In the genomic region with DNA sequence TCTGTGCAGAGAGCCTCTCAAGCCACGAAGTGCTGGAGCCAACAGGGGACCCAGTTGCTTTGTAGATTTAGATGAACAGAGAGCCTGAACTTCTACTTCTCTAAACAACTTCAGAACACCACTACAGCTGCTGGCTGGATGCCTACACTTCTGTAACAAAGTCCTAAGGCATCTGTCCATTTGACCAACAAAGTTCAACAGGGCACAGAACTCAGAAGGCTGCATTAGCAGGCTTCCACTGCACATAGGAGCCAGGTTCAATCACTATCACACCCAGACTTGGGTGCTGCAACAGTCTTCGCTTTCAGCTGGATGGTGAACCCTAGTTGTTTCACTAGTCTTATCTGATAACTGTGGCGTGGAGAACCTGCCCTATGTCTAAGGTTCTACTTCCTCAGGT, we compare ENCODE assay signal across 22 mouse cellular contexts. TPM values are rescaled to one million over a fixed set of nuclear protein-coding genes. Genes with fewer than 3 reads are reported as not detected.
DNase-seq lines count a peak whose midpoint lies in the region; ATAC-seq and TF ChIP-seq lines count a peak whose summit lies in the region.
"Had no signal": no experiment of that assay in that cellular context is flagged by ENCODE, and none has a peak within 500 bp of the region (broad histone marks: within the 10 kb centered on the region; RNA-seq: fewer than 3 reads in every experiment).

No protein-coding gene starts in this region.

- no peak for TF ChIP-seq CTCF in heart, postnatal 0 days (IDR thresholded peaks at IDR 0.05; ENCODE audit: low read depth)

- H3K9ac ChIP-seq in heart, embryonic 13.5 days, result no peak overlapping the region
- no peak overlapping the region for H3K9ac ChIP-seq in heart, embryonic 11.5 days (ENCODE audit: low read depth, low read length)
- H3K9ac ChIP-seq in heart, postnatal 0 days (replicated peaks; ENCODE audit: low read depth, low read length), result no peak overlapping the region
- H3K9ac ChIP-seq: embryonic facial prominence, embryonic 12.5 days; forebrain, embryonic 13.5 days; forebrain, embryonic 15.5 days had no signal

- no peak overlapping the region for H3K4me3 ChIP-seq in heart, embryonic 13.5 days
- no peak overlapping the region for H3K4me3 ChIP-seq in heart, embryonic 11.5 days (ENCODE audit: low read depth, low read length)
- H3K4me3 ChIP-seq in heart, postnatal 0 days (ENCODE audit: low read depth, low read length), result no peak overlapping the region
- H3K4me3 ChIP-seq: embryonic facial prominence, embryonic 10.5 days; embryonic facial prominence, embryonic 12.5 days; forebrain, embryonic 13.5 days; forebrain, embryonic 15.5 days had no signal

- H3K27ac ChIP-seq in heart, embryonic 13.5 days (replicated peaks), result 0 out of 2 replicates have a peak overlapping the region, but pooled peaks have one; percentile 8
- H3K27ac ChIP-seq in heart, embryonic 11.5 days (ENCODE audit: low read depth, low read length), result no peak overlapping the region
- peak overlapping the region; percentile 16; the same call in 1 of the 2 replicates for H3K27ac ChIP-seq in heart, postnatal 0 days (ENCODE audit: low read depth)
- H3K27ac ChIP-seq: embryonic facial prominence, embryonic 10.5 days; embryonic facial prominence, embryonic 12.5 days; forebrain, embryonic 13.5 days; forebrain, embryonic 15.5 days had no signal

- ATAC-seq in heart, embryonic 13.5 days (ENCODE audit: extremely low read depth, insufficient number of reproducible peaks, low FRiP score, low TSS enrichment), result no peak
- ATAC-seq in heart, embryonic 11.5 days (replicated peaks; ENCODE audit: insufficient number of reproducible peaks, low FRiP score, low TSS enrichment), result no peak
- ATAC-seq in heart, postnatal 0 days (ENCODE audit: insufficient read depth, low read depth), result no peak
- ATAC-seq: forebrain, embryonic 13.5 days; forebrain, embryonic 15.5 days had no signal

- no peak overlapping the region for H3K4me2 ChIP-seq in heart, embryonic 13.5 days
- no peak overlapping the region for H3K4me2 ChIP-seq in heart, embryonic 11.5 days
- H3K4me2 ChIP-seq in heart, postnatal 0 days (ENCODE audit: low read depth, low read length), result no peak overlapping the region
- H3K4me2 ChIP-seq: embryonic facial prominence, embryonic 12.5 days; forebrain, embryonic 13.5 days; forebrain, embryonic 15.5 days had no signal

- 70% methylated on average over 3 of the region's 3 CpGs for WGBS in heart, embryonic 13.5 days
- 83% methylated on average over 3 of the region's 3 CpGs for whole genome bisulfite sequencing in heart, embryonic 11.5 days (ENCODE audit: insufficient replicate concordance)
- 57% methylated on average over 3 of the region's 3 CpGs for WGBS in heart, postnatal 0 days

- peaks cover 59% of the 10 kb centered on the region for H3K36me3 ChIP-seq in heart, embryonic 13.5 days
- H3K36me3 ChIP-seq in heart, embryonic 11.5 days (ENCODE audit: control insufficient read depth, insufficient read depth, low read length), result peaks cover 12% of the 10 kb centered on the region; the same call in 1 of the 2 replicates
- H3K36me3 ChIP-seq in heart, postnatal 0 days (replicated peaks; ENCODE audit: control insufficient read depth, insufficient read depth, low read length), result peaks cover 45% of the 10 kb centered on the region

- TF ChIP-seq EP300 in heart, postnatal 0 days (IDR thresholded peaks at IDR 0.05; ENCODE audit: low read depth), result no peak

- no peaks in the 10 kb centered on the region for H3K9me3 ChIP-seq in heart, embryonic 13.5 days
- H3K9me3 ChIP-seq in heart, embryonic 11.5 days (replicated peaks; ENCODE audit: control insufficient read depth, low read length), result no peaks in the 10 kb centered on the region
- no peaks in the 10 kb centered on the region for H3K9me3 ChIP-seq in heart, postnatal 0 days (replicated peaks; ENCODE audit: control insufficient read depth, low read length)
- H3K9me3 ChIP-seq: embryonic facial prominence, embryonic 10.5 days; embryonic facial prominence, embryonic 12.5 days; forebrain, embryonic 13.5 days; forebrain, embryonic 15.5 days had no signal

- no peak for DNase-seq in heart, postnatal 0 days (ENCODE audit: low spot score)
- DNase-seq in heart, adult 9 months (ENCODE audit: low spot score in 2 of 2), result no peak
- DNase-seq in kidney, postnatal 36 days, result peak; percentile 5 to 35
- no peak for DNase-seq in kidney, postnatal 10 days
- DNase-seq in adipocyte (ENCODE audit: low spot score), result peak; percentile 6
- no peak for DNase-seq in urinary bladder, adult 18-20 months (ENCODE audit: low spot score in 2 of 2)
- DNase-seq: adrenal gland, adult 8-10 months; adrenal gland, postnatal 14 days; adrenal gland, postnatal 36 days; cerebellum, adult 11-12 months; cerebellum, adult 2 months; cerebellum, adult 9-10 months; cerebellum, postnatal 10 days; cerebellum, postnatal 25 days had no signal

- H3K27me3 ChIP-seq in heart, embryonic 13.5 days (replicated peaks), result no peaks in the 10 kb centered on the region
- H3K27me3 ChIP-seq in heart, embryonic 11.5 days (ENCODE audit: control insufficient read depth, insufficient read depth, low read length), result no peaks in the 10 kb centered on the region
- H3K27me3 ChIP-seq in heart, postnatal 0 days (ENCODE audit: control insufficient read depth, insufficient read depth, low read length), result no peaks in the 10 kb centered on the region
- H3K27me3 ChIP-seq: embryonic facial prominence, embryonic 12.5 days; forebrain, embryonic 13.5 days; forebrain, embryonic 15.5 days had no signal

- H3K4me1 ChIP-seq in heart, embryonic 13.5 days, result peaks cover 8% of the 10 kb centered on the region; the same call in 1 of the 2 replicates
- H3K4me1 ChIP-seq in heart, embryonic 11.5 days (ENCODE audit: control insufficient read depth, insufficient read depth, low read length), result peaks cover 3% of the 10 kb centered on the region
- H3K4me1 ChIP-seq in heart, postnatal 0 days (ENCODE audit: control insufficient read depth, insufficient read depth), result no peaks in the 10 kb centered on the region
- H3K4me1 ChIP-seq: embryonic facial prominence, embryonic 10.5 days; embryonic facial prominence, embryonic 12.5 days; forebrain, embryonic 13.5 days; forebrain, embryonic 15.5 days had no signal

RNA-seq across cellular contexts. Expression of gene Actc1, which starts 46.5 kb away (rescaled TPM):
- 11,395 and 12,800 TPM in 2 replicates for polyA plus RNA-seq in heart, embryonic 13.5 days (2015; fragmentation: Nextera tagmentation; extraction: Ambion mirVana)
- 12,441 and 13,029 TPM in 2 replicates for polyA plus RNA-seq in heart, embryonic 11.5 days (2014; fragmentation: Nextera tagmentation; extraction: Ambion mirVana)
- 20,690 and 21,635 TPM in 2 replicates for total RNA-seq in heart, postnatal 0 days (2014; rRNA removed; ENCODE audit: low replicate concordance)
- polyA plus RNA-seq in heart, postnatal 0 days (2015; fragmentation: Nextera tagmentation; extraction: Ambion mirVana), result 18,379 and 21,577 TPM in 2 replicates
- total RNA-seq: adrenal gland, adult 18-20 months; adrenal gland, adult 8-10 months; adrenal gland, postnatal 36 days; MEL had no signal
- polyA plus RNA-seq: cerebellum, adult 2 months had no signal

Comparison
In these comparisons a context has a peak if more than half of its experiments do, and no peak if none do; other contexts are left out.
1. DNase-seq: peak in kidney, postnatal 36 days (2 of 2) and adipocyte (single experiment); none in heart, postnatal 0 days (single experiment), heart, adult 9 months (0 of 2), kidney, postnatal 10 days (single experiment) and urinary bladder, adult 18-20 months (0 of 2).